Mouse (Mus musculus): ENCODE data around the gene Eya3.
"Not testable (repeated sequence)": the region's sequence is repeated elsewhere in the genome, so short reads cannot be mapped to it uniquely, and the experiment has no call there.

The Eya3 gene

DNA sequence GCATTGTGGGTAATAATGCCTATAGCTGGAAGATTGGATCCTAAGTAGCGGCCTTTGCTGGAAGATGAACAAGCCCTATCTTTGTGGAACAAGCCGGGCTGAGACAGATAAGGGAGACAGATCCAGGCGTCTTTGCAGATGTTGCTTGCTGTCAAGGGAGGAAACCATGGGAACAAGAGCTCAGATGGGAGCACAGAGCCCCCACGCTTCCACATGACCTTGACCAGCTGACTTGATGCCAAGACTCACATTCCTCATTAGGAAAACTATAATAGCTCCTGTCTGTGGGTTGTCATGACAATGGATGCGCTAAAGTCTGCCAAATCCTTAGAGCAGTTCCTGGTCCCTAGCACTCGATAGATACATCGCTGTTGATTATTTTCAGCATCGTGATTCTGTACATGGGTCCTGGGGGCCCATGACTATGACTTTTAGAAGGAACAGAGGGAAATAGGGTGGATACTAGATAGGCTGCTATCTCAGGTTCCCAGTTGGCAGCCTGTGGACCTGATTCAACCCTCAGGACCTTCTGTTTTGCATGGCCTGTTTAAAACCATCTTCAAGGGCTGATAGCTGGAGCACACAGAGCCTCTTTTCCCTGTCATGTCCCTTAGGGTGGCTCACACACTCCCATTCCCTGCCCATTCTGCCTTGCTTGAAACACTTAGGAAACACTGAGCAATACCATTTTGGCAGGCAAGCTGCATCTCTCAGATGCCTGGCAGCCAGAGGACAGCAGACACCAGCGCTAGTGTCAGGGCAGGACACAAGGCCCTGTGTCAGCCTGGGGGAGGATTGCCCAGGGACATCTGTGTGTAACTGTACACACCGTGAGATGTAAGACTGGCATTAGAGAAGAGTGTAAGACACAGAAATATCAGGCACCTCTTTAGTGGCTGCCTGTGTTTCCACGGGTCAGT lies 105.5 kb downstream of the Eya3 start:
- DNase-seq: no peak

DNA sequence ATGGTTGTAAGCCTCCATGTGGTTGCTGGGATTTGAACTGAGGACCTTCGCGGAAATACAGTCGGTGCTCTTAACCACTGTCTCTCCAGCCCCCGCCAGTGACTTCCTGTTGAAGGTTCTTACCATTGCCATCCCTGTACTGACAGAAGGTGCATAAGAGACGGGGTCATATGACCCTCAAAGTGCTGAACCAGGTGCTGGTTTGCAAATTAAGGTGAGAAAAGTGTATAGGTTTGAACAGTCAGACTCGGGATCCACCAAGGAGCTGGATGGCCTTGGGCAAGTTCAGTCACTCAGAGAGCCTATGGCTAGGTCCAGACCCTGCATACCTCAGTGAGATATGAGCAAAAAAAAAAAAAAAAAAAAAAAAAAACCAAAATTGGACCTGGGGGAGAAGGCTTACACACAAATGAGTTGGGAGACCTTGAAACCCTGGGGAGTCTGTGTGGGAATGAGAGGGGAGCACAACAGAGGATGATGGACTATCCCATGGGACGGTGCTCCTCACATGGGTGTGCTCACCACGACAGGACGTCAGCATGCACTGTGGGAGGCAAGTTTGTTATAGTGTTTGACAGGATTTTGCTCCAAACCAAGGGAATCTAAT lies 108.2 kb downstream of the Eya3 start:
- DNase-seq: no peak

DNA sequence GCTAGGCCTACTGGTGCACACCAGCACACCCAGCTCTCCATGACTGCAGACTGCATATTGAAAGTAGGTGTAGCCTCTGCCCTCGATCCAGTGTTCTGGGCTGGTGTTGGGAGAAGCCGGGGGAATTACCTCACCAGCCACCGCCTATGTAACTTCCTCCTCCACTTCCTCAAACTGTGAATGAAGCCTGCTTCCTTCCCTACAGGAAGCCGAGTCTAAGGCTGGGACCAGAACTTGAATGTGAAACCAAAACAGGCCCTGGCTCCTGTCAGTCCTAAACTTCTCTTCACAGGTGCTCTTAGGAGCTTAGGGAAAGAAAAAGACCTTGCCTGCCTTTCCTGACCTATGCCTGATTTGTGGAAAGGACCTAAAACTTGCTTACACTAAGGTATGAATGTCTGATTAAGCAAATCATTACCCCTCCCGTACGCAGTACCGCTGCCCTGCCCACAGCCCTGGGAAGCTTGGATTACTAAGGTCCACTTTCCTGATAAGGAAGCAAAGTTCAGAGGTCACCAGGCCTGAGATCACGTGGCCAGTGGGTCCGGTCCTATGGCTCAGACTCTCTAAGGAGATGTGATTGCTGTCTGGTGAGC lies 109.0 kb downstream of the Eya3 start:
- peak; percentile 44 for DNase-seq

DNA sequence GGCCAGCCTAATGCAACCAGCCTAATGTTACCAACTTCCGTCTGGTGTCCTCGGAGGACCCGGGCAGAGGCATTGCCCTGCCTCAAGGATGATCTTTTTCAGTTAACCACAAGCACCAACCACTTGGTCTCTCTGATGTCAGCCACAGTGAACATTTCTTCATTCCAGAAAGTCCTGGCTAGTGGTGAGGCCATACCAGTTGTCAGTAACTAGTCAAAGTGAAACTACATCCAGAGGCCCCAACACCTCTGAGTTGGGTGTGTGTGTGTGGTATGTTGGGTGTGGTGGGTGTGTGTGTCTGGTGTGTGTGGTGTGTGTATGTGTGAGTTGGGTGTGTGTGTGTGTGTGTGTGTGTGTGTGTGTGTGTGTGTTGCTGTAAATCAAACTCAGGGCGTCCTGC lies 110.0 kb downstream of the Eya3 start:
- DNase-seq: no peak

DNA sequence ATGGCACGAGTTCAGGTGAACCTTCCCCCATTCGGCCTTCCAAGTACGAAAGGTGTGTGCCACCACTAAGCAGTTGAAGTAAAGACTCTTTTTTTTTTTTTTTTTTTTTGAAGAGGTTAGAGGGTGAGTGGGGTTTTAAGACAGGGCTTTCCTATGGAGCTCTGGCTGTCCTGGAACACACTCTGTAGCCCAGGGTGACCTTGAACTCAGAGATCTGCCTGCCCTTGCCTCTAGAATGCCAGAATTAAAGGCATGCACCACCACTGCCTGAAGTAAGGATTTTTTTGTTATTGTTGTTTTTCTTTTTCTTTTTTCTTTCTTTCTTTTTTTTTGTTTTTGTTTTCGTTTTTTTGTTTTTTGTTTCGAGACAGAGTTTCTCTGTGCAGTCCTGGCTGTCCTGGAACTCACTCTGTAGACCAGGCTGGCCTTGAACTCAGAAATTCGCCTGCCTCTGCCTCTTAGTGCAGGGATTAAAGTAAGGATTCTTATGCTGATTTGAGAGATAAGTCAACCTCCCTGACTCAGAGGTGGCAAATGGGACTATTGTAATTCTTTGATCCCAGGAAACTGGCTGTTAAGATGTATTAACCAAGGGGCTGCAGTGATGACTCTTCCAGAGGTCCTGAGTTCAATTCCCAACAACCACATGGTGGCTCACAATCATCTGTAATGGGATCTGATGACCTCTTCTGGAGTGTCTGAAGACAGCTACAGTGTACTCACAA lies 110.6 kb downstream of the Eya3 start:
- no peak for DNase-seq

DNA sequence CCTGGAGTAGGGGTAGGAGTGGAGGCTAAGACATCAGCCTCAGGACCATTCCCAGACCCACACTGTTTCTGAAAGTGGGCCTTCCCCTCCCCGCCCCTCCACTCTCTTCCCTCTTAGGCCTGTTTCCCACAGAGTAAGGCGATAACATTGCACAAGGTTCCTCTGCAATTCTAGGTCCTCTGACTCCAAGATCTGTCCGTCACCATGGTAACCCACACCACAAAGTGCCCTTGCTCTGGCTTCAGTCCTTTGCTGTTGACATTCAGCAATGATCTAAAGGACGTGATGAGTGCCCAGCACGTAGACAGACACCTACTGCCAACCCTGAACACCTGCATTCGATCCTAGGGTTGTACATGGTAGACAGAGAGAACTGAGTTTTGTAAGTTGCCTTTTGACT lies 114.2 kb downstream of the Eya3 start:
- no peak for DNase-seq

GRCm38 (mm10) chr4:132756974-132757373 lies 118.2 kb downstream of the Eya3 start, which contains the start of gene Smpdl3b:
Gene Smpdl3b (minus strand): TSS chr4:132757252.
- DNase-seq: peak; percentile 51

- no peak for DNase-seq
These were observed 119.0 kb downstream of the Eya3 start for GRCm38 (mm10) chr4:132757633-132758351.

DNA sequence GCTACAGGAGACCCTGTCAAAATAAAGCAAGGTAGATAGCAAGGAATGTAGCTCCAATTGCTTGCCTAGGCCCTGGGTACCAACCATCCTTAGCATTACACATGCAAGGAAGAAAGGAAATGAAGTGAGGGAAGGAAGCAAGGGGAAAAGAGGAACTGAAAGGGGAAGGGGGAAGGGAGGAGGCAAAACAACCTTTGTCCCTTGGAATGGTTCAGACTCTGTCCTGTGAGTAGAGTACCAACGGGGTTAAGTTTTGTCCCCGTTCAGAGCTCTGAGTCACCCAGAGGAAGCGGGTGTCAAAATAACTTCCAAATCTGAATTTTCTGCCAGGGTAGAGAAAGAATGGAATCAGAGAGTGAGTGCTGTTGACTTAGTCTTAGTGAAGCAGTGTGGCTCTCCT lies 121.5 kb downstream of the Eya3 start:
- DNase-seq: no peak

GRCm38 (mm10) chr4:132762602-132763001 lies 123.8 kb downstream of the Eya3 start:
- no peak for DNase-seq

DNA sequence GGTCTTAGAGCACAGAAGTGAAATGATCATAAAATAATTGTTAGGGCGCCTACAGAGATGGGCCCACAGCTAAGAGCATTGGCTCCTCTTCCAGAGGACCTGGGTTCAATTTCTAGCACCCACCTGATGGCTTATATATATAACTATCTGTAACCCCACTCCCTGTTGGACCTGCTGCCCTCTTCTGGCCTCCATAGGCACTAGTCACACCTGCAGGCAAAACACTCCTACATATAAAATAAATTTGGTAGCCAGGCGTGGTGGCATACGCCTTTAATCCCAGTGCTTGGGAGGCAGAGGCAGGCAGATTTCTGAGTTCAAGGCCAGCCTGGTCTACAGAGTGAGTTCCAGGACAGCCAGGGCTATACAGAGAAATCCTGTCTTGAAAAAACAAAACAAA lies 124.3 kb downstream of the Eya3 start:
- DNase-seq: not testable (repeated sequence)

DNA sequence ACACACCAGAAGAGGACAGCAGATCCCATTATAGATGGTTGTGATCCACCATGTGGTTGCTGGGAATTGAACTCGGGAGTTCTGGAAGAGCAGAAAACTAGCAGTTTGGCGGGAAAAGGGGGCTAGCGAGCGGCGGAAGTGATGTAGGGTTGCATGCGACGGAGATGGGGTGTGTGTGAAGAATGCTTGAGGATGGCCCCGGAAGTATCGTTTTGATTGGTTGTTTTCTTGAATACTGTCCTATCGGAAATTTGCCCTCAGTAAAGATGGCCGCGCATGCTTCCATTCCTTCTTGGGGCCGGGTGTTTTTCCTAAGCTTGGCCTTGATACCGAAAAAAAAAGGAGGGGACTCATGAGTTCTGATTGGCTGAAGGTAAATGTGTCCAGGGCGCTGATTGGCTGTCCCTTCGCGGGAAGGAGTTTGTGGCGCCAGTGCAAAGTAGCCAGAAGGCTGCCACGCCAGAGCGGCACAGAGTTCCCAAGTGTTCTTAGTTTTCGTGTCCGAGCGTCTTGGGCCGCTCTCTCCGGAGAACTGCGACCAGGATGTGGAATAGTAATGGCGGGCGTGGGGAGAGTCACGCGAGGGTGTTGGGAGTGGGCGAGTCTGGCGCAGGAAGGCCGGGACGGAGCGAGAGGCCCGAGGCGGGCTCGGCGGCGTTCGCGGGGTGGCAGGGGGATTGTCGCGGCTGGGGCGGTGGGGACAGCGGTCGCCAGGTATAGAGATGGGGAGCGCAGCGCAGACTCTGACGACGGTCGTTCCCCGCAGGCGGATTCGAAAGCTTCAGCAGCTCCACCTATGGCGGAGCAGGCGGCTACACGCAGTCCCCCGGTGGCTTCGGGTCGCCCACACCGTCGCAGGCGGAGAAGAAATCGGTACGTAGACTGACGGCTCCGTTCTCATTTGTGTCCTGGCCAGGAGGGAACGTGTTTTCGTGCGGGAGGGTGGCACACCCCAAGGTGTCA lies 129.4 kb downstream of the Eya3 start, which contains the start of gene Rpa2:
Gene Rpa2, plus strand, starts transcription at position 419 of the 963 bp plus-strand sequence.
- peak; percentile 96 for DNase-seq

DNA sequence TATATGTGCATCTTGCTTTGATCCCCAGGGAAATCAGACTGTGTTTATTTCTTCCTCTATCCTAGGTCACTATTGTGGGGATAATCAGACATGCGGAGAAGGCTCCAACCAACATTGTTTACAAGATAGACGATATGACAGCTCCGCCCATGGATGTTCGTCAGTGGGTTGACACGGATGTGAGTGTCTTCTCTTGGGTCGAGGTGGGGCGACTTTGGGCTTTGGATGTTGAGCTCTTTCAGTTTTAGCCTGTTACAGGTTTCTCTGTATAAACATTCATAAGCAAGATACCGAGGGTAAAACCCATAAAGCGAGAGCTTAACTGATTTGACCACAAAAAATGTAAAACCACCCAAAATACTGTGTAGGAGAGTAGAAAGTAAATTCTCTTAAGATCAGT lies 133.0 kb downstream of the Eya3 start:
- no peak for DNase-seq

Data from liver (tissue).